Mouse (Mus musculus): Measurements from ENCODE around the gene Gca.
A peak's percentile ranks its signal among the peaks of the same experiment; 100 is the strongest.
"Not testable (repeated sequence)": the region's sequence is repeated elsewhere in the genome, so short reads cannot be mapped to it uniquely, and the experiment has no call there.

The Gca gene

DNA sequence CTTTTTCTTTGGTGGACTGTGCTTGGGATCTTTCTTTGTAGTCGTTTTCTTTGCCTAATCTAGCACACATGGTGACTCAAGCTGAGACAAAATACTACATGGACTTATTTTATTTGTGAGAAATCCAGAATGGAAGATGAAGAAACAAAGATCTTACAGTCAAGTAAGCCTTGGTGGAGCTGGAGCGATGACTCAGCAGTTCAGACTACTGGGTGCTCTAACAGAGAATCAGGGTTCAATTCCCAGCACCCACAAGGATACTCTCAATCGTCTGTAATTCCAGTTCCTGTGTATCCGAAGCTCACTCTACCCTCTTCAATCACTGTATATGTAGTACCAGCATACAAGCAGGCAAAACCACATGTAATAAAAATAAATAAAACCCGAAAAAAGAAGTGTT lies 6.2 kb downstream of the Gca start:
- DNase-seq (ENCODE audit: low spot score in 2 of 2): no peak

DNA sequence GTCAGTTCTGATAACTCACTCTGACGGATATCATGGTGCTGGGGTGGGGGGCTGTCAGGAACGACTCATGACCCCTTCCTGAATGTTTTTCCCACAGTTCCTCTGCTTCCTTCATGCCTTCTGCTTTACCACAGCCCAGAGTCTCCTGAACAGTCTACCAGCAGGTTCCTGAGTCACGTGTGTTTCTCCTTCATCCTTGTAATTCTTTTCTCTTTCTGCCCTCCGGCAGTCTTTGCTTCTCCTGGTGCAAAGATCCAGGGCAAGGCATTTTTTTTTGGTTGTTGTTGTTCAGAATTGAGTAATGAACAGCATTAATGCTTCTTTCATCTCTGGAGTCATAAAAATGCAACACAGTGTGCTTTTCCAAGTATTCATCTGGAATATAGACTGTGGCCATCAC lies 6.7 kb downstream of the Gca start:
- no peak for DNase-seq (ENCODE audit: low spot score in 2 of 2)

DNA sequence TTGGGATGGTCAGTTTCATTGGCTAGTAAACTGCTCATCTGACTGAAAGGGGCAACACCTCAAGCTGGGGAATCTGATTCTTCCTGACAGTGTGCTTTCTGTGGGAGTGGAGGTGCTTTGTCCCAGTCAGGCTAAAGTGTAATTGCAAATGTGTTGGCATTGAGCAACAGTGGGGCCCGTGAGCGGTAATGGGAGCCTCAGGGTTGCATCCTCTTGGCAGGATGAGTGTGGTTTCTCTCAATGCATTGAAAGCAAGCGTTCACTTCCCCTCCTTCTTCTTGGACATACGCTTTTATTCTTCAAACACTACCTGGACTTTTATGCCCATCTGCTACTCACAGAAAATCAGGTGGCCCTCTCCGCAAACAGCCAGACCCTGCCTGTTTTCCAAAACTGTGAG lies 8.7 kb downstream of the Gca start:
- DNase-seq (ENCODE audit: low spot score in 2 of 2): no peak

DNA sequence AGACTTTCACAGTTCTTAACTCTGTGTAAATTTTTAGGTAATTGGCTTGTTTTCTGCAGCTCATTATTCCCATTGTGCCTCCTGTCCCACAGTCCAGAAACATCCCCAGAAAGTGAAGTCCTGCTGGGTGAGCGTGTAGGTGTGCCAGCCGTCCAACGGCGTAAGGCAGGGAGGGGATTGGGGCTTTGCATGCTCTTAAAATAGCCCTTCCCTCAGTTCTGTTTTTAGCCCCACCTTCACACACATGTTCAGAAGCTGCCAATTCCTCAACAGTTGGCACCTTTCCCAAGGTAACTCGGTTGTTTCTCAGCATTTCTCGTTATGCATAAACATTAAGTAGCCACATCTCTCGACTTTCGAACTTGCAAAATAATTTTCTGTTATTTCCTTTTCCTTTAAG lies 17.6 kb downstream of the Gca start:
- peak; percentile 56 to 78 for DNase-seq (ENCODE audit: low spot score in 2 of 2)

DNA sequence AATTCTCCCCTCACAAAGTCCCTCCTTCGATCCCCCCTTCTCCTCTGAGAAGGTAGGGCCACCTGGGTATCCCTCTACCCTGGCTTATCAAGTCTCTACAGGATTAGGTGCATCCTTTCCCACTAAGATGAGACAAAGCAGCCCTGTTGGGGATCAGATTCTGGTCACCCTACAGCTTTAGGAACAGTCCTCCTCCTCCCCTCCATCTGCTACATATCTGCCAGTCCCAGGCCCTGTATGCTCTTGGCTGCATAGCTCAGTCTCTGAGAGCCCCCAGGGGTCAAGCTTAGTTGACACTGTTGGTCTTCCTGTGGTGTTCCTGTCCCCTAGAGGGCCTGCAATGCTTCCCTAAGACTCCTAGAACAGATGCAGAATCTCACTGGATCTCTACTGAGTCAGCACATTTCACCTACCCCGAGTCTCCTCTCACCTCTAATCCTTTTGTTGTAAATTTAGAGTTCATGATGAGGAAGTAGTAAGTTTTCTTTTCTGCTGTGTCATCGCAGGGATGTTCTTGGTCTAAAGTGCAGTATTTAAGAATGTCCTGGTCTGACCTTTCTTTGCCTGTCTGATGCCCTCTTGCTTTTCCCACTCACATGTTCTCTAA lies 21.0 kb downstream of the Gca start:
- DNase-seq (ENCODE audit: low spot score in 2 of 2): no peak

DNA sequence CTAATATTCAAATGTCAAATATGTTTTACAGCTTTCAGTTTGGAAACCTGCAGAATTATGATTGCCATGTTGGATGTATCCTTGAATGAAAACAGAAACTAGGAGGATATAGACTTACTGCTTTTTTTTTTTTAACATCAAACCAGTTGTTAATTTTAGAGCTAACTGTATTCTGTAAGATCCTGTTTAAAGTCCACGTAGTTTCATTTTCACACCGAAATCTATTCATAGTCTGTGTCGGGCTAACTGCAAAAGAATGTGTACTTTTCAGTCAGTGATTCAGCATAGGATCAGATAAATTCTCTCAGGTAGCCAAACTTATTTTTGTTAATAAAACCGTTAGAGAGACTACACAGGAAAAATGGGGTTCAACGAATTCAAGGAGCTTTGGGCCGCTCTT lies 21.8 kb downstream of the Gca start:
- no peak for DNase-seq (ENCODE audit: low spot score in 2 of 2)

DNA sequence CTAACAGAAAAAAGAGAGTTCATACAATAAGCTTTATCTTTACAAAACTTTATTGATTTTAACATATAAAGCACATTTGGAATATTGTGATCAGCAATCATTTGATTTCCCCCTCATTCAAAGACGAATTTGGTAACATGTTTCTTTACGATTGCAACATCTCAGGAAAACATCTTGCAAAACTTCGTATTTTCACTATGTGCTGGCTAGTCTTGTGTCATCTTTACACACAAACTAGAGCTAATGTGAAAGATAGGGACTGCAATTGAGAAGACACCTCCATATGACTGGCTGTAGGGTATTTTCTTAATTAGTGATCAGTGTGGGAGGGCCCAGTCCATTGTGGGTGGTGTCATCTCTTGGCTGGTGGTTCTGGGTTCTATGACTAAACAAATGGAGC lies 42.2 kb downstream of the Gca start:
- no peak for DNase-seq (ENCODE audit: low spot score in 2 of 2)

DNA sequence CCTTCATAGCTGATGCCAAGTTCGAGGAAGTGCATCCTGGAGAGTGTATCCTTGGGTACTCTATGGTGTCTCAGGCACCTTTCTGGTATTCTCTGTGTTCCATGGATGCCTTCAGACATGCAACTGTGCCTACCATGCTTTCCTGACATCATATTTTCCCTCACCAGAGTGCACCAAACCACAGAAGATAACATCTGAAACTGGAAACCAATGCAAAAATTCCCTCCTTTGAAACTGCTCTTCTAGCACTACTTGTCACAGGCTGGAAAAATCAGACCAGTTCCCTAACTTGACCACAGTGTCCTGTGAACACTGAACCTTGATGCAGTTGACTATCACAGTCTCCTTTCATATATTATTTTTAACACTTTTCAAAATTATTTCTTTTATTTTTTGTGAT lies 45.5 kb downstream of the Gca start:
- DNase-seq (ENCODE audit: low spot score in 2 of 2): no peak

DNA sequence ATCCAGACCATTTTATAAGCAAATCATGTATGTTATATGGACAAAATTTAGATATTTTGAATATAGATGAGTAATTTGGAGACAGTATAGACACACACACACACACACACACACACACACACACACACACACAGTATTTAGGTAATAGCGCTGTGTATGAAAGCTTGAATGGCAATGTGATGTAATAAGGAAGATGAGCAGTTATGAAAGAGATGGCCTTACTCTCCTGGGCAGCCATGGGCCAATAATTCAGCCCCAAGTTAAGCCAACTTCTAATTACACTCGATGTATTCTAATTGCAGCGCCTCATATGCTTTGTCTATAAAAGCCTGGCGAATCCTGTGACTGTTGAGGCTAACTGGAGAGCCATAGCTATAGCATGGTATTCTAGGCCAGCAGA lies 50.3 kb downstream of the Gca start:
- not testable (repeated sequence) for DNase-seq (ENCODE audit: low spot score in 2 of 2)

DNA sequence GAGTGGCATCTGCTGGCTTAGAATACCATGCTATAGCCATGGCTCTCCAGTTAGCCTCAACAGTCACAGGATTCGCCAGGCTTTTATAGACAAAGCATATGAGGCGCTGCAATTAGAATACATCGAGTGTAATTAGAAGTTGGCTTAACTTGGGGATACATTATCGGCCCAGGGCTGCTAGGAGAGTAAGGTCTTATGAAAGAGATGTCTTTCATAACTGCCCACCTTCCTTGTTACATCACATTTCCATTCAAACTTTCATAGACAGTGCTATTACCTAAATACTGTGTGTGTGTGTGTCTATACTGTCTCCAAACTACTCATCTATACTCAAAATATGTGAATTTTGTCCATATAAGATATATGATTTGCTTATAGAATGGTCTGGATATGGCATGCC lies 51.2 kb downstream of the Gca start:
- DNase-seq (ENCODE audit: low spot score in 2 of 2): no peak

DNA sequence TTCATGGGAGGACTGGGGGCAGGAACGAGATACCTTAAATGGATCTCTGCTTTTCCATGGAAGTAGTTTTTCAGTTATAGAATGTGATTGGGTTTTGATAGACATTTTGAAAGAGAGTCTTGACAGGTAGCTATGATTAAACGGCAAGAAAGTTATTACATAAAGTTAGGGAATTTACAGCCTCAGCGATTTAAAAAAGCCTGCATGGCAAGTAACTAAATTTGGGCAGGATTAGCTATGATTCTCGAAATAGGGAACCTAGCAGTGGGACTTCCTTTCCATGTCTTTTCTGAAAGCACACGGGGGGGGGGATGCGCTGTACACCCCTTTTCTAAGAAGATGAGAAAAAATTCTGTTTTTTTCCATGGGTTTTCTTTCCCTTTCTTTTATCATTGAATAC lies 53.2 kb downstream of the Gca start:
- no peak for DNase-seq (ENCODE audit: low spot score in 2 of 2)

DNA sequence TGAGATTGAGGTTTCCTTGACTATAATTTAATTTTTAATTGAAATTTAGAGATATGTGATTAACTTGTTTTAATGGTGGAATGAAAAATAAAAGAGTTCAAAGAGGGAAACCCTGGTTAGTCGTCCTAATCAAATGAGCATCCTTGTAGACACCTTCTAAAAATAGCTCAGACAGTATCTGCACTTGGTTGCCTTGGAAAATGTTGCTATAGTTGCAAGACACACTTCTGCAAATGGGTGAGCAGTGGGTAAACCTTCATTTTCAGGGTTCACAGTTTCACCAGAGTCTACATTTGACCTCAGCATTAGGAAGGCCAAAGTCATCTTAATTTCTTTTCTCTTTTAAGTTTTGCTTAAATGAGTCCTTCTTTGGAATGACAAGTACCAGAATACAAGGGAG lies 54.3 kb downstream of the Gca start:
- no peak for DNase-seq (ENCODE audit: low spot score in 2 of 2)

DNA sequence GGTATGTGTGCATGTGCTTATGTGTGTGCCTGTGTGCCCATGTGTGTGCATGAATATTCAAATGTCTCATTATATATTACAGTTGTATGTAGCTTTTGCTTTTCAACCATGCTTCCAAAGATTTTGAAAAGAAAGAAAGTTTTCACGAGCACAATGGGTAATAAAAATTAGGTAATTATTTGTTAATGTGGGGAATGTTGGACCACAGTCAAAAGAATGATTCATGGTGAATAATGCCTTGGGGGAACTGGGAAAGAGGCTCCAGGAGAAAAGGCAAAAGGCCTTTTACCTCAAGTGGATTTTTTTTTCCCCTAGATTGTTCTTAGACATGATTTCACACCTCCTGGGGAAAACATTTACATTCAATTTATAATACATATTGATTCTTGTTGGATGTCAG lies 61.9 kb downstream of the Gca start:
- DNase-seq (ENCODE audit: low spot score in 2 of 2): no peak

DNA sequence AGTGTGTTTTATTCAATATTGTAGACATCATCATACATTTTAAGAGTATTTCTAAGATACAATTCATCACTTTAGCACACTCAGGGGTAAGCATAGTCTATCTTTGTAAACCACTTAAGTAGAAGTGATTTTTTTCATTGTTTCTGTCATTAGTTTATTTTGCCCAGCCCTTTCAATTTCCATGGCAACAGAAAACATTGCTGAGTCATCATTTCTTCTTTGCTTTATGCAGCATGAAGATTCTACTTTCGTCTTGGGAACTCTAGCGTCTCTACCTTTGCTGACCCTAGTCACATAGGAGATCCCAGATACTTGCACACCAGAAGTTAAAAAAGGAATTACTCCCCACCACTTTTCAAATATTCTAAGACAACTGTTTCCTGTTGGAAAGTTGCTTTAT lies 63.6 kb downstream of the Gca start:
- no peak for DNase-seq (ENCODE audit: low spot score in 2 of 2)

DNA sequence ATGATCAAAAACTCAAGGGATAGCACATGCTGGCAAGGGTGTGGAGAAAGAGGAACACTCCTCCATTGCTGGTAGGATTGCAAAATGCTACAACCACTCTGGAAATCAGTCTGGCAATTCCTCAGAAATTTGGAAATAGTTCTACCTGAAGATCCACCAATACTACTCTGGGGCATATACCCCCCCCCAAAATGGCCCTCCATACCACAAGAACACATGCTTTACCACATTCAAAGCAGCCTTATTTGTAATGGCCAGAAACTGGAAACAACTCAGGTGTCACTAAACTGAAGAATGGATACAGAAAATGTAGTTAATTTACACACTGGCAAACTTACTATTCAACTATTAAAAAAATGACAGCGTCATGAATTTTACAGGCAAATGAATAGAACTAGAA lies 66.6 kb downstream of the Gca start:
- DNase-seq (ENCODE audit: low spot score in 2 of 2): no peak

DNA sequence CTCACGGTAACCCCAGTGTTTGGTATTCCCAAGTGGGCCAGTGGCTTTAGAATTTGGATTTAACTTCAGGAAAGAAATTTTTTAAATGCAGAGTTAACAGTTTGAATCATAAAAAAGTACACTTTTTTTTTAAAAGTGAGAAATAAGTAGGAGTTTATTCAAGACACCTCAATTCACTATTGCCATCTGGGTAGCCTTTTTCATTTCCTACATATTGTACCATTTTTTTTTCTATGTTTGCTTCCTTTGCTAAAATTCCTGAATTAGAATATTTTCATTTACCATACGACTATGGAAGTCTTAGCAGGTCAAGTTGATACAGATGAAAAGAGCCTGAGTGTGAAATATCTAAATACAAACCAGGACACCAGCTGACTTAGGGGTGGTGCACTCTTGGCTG lies 79.0 kb downstream of the Gca start:
- no peak for DNase-seq (ENCODE audit: low spot score in 2 of 2)
